Mouse (Mus musculus) ovary, postnatal 14 days (tissue): Measurements from ENCODE around the gene Tnfaip8l1.

Experiments used
- DNase-seq: peaks from one replicate; pipeline ENCODE4 v3.0.0; 2022; ENCODE audit warnings: low spot score

The Tnfaip8l1 gene

GRCm38 (mm10) chr17:56139355-56139754 is 22.9 kb upstream of the Tnfaip8l1 start:
- DNase-seq = no peak

- no peak for DNase-seq
These were observed 22.2 kb upstream of the Tnfaip8l1 start, which contains the start of gene Sema6b for GRCm38 (mm10) chr17:56139858-56140595. Sema6b (minus strand) TSS chr17:56140343.

GRCm38 (mm10) chr17:56141702-56142605 is 20.3 kb upstream of the Tnfaip8l1 start:
- DNase-seq = no peak

GRCm38 (mm10) chr17:56144546-56144945 is 17.7 kb upstream of the Tnfaip8l1 start:
- DNase-seq = no peak

GRCm38 (mm10) chr17:56146131-56146530 is 16.1 kb upstream of the Tnfaip8l1 start:
- no peak for DNase-seq

- DNase-seq = no peak
These were observed 14.9 kb upstream of the Tnfaip8l1 start for GRCm38 (mm10) chr17:56147420-56147819.

- DNase-seq = no peak
These were observed 14.0 kb upstream of the Tnfaip8l1 start for GRCm38 (mm10) chr17:56148280-56148679.

GRCm38 (mm10) chr17:56148790-56149618 is 13.3 kb upstream of the Tnfaip8l1 start:
- DNase-seq = no peak

GRCm38 (mm10) chr17:56149897-56150296 is 12.4 kb upstream of the Tnfaip8l1 start:
- DNase-seq = no peak

- peak; percentile 75 for DNase-seq
These were observed 8.6 kb upstream of the Tnfaip8l1 start for GRCm38 (mm10) chr17:56153643-56154042.

- DNase-seq = peak; percentile 44
These were observed 2.5 kb upstream of the Tnfaip8l1 start for GRCm38 (mm10) chr17:56159729-56160128.

- no peak for DNase-seq
These were observed 1.3 kb downstream of the Tnfaip8l1 start for GRCm38 (mm10) chr17:56163523-56164102.

GRCm38 (mm10) chr17:56164510-56164909 is 2.2 kb downstream of the Tnfaip8l1 start:
- no peak for DNase-seq

- no peak for DNase-seq
These were observed 3.4 kb downstream of the Tnfaip8l1 start for GRCm38 (mm10) chr17:56165671-56166070.

- DNase-seq = no peak
These were observed 7.6 kb downstream of the Tnfaip8l1 start for GRCm38 (mm10) chr17:56169830-56170229.

GRCm38 (mm10) chr17:56170636-56171035 is 8.4 kb downstream of the Tnfaip8l1 start:
- DNase-seq = no peak

GRCm38 (mm10) chr17:56171456-56171855 is 9.2 kb downstream of the Tnfaip8l1 start:
- DNase-seq = no peak

- no peak for DNase-seq
These were observed 9.6 kb downstream of the Tnfaip8l1 start for GRCm38 (mm10) chr17:56171881-56172280.

GRCm38 (mm10) chr17:56173401-56174046 is 11.2 kb downstream of the Tnfaip8l1 start:
- no peak for DNase-seq

GRCm38 (mm10) chr17:56175416-56175815 is 13.1 kb downstream of the Tnfaip8l1 start:
- no peak for DNase-seq
